Mouse (Mus musculus) kidney, postnatal 14 days (tissue): ENCODE measurements around the gene Rfc5.
"Not testable (repeated sequence)": the region's sequence is repeated elsewhere in the genome, so short reads cannot be mapped to it uniquely, and the experiment has no call there.

Experiments used
- DNase-seq: peaks from one replicate; pipeline ENCODE4 v3.0.0; 2022; ENCODE audit warnings: mixed read lengths

Rfc5 gene

GRCm38 (mm10) chr5:117388877-117389276, at the start of gene Rfc5:
Gene Rfc5, minus strand, starts transcription at chr5:117389047.
- peak; percentile 98 for DNase-seq

- DNase-seq: not testable (repeated sequence)
Measured at GRCm38 (mm10) chr5:117433501-117433900, 44.7 kb upstream of the Rfc5 start.

GRCm38 (mm10) chr5:117417442-117417841, 28.6 kb upstream of the Rfc5 start:
- DNase-seq: no peak

- DNase-seq: no peak
Measured at GRCm38 (mm10) chr5:117415011-117415912, 26.4 kb upstream of the Rfc5 start.

GRCm38 (mm10) chr5:117414611-117415010, 25.8 kb upstream of the Rfc5 start:
- DNase-seq: no peak

GRCm38 (mm10) chr5:117413507-117414501, 25.0 kb upstream of the Rfc5 start, which contains the start of gene Ksr2:
Gene Ksr2, plus strand, starts transcription at chr5:117414000.
- DNase-seq: peak; percentile 76

- no peak for DNase-seq
Measured at GRCm38 (mm10) chr5:117409369-117409768, 20.5 kb upstream of the Rfc5 start.

GRCm38 (mm10) chr5:117408216-117408615, 19.4 kb upstream of the Rfc5 start:
- peak; percentile 53 for DNase-seq

- not testable (repeated sequence) for DNase-seq
Measured at GRCm38 (mm10) chr5:117404671-117405070, 15.8 kb upstream of the Rfc5 start.

GRCm38 (mm10) chr5:117403609-117404008, 14.8 kb upstream of the Rfc5 start:
- no peak for DNase-seq

GRCm38 (mm10) chr5:117399281-117399680, 10.4 kb upstream of the Rfc5 start:
- no peak for DNase-seq

GRCm38 (mm10) chr5:117398007-117398550, 9.2 kb upstream of the Rfc5 start:
- DNase-seq: no peak

- DNase-seq: no peak
Measured at GRCm38 (mm10) chr5:117397371-117397770, 8.5 kb upstream of the Rfc5 start.

- no peak for DNase-seq
Measured at GRCm38 (mm10) chr5:117396596-117397014, 7.8 kb upstream of the Rfc5 start.

- no peak for DNase-seq
Measured at GRCm38 (mm10) chr5:117395834-117396233, 7.0 kb upstream of the Rfc5 start.

- no peak for DNase-seq
Measured at GRCm38 (mm10) chr5:117390895-117391294, 2.0 kb upstream of the Rfc5 start.

- DNase-seq: peak; percentile 56
Measured at GRCm38 (mm10) chr5:117388296-117388751, 523 bp downstream of the Rfc5 start.

GRCm38 (mm10) chr5:117383198-117383597, 5.6 kb downstream of the Rfc5 start:
- DNase-seq: no peak

- DNase-seq: no peak
Measured at GRCm38 (mm10) chr5:117381785-117382184, 7.1 kb downstream of the Rfc5 start.

- no peak for DNase-seq
Measured at GRCm38 (mm10) chr5:117380199-117380598, 8.6 kb downstream of the Rfc5 start.

- DNase-seq: not testable (repeated sequence)
Measured at GRCm38 (mm10) chr5:117377731-117378130, 11.1 kb downstream of the Rfc5 start.

- no peak for DNase-seq
Measured at GRCm38 (mm10) chr5:117376331-117376761, 12.5 kb downstream of the Rfc5 start.
